Comparison of ENCODE assay signal across 19 mouse cellular contexts in the genomic region with DNA sequence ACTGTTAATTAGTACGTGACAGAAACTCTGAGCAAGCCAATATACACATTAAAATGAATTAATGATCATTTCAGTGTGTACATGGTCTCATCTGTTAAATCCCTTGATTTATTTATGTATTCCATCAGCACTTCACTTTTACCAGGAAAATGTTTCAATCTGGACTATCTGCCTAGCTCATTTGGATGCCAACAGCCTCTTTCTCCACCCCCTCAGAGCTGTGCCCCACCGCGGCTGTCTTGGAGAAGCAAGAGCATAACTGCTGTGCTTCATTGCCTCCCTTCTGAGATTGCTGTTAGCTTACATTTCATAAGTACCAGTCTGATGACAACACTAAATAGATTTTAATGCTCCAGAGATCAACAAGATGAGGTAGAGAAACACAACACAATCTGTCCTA. TPM values are rescaled to one million over a fixed set of nuclear protein-coding genes. Genes with fewer than 3 reads are reported as not detected.
DNase-seq lines count a peak whose midpoint lies in the region; ATAC-seq lines count a peak whose summit lies in the region.
"Had no signal": no experiment of that assay in that cellular context is flagged by ENCODE, and none has a peak within 500 bp of the region (broad histone marks: within the 10 kb centered on the region; RNA-seq: fewer than 3 reads in every experiment).

No protein-coding gene starts in this region.

- no peak overlapping the region for H3K4me2 ChIP-seq in forebrain, embryonic 13.5 days
- H3K4me2 ChIP-seq in forebrain, embryonic 12.5 days = no peak overlapping the region
- H3K4me2 ChIP-seq in neural tube, embryonic 13.5 days = no peak overlapping the region
- H3K4me2 ChIP-seq: embryonic facial prominence, embryonic 15.5 days had no signal

- H3K9ac ChIP-seq in forebrain, embryonic 13.5 days = no peak overlapping the region
- H3K9ac ChIP-seq in forebrain, embryonic 12.5 days = no peak overlapping the region
- no peak overlapping the region for H3K9ac ChIP-seq in neural tube, embryonic 13.5 days
- H3K9ac ChIP-seq: embryonic facial prominence, embryonic 15.5 days had no signal

- no peak overlapping the region for H3K27ac ChIP-seq in forebrain, embryonic 13.5 days
- H3K27ac ChIP-seq in forebrain, embryonic 12.5 days = no peak overlapping the region
- H3K27ac ChIP-seq in neural tube, embryonic 13.5 days (replicated peaks) = no peak overlapping the region
- H3K27ac ChIP-seq: embryonic facial prominence, embryonic 15.5 days; kidney, postnatal 0 days had no signal

- no peaks in the 10 kb centered on the region for H3K4me1 ChIP-seq in forebrain, embryonic 13.5 days
- no peaks in the 10 kb centered on the region for H3K4me1 ChIP-seq in forebrain, embryonic 12.5 days
- no peaks in the 10 kb centered on the region for H3K4me1 ChIP-seq in neural tube, embryonic 13.5 days (replicated peaks)
- H3K4me1 ChIP-seq: embryonic facial prominence, embryonic 15.5 days had no signal

- WGBS in forebrain, embryonic 13.5 days = 46% methylated on average over 3 of the region's 3 CpGs
- 67% methylated on average over 3 of the region's 3 CpGs for WGBS in forebrain, embryonic 12.5 days
- WGBS in neural tube, embryonic 13.5 days = 43% methylated on average over 3 of the region's 3 CpGs

- H3K4me3 ChIP-seq in forebrain, embryonic 13.5 days = no peak overlapping the region
- no peak overlapping the region for H3K4me3 ChIP-seq in forebrain, embryonic 12.5 days (replicated peaks)
- H3K4me3 ChIP-seq in neural tube, embryonic 13.5 days = no peak overlapping the region
- H3K4me3 ChIP-seq: embryonic facial prominence, embryonic 15.5 days had no signal

- no peaks in the 10 kb centered on the region for H3K36me3 ChIP-seq in forebrain, embryonic 13.5 days (ENCODE audit: poor library complexity, severe bottlenecking)
- no peaks in the 10 kb centered on the region for H3K36me3 ChIP-seq in forebrain, embryonic 12.5 days (replicated peaks)
- no peaks in the 10 kb centered on the region for H3K36me3 ChIP-seq in neural tube, embryonic 13.5 days
- H3K36me3 ChIP-seq: embryonic facial prominence, embryonic 15.5 days had no signal

- peak; percentile 83 for ATAC-seq in forebrain, embryonic 13.5 days
- no peak for ATAC-seq in forebrain, embryonic 12.5 days (ENCODE audit: low FRiP score)
- peak; percentile 65; the same call in 1 of the 2 replicates for ATAC-seq in neural tube, embryonic 13.5 days (ENCODE audit: low read depth)
- ATAC-seq: activated CD4-positive, CD25-positive, alpha-beta regulatory T cell, adult 4 months; intestine, embryonic 16.5 days; lung, postnatal 0 days had no signal

- DNase-seq in layer of hippocampus, adult 18-20 months (ENCODE audit: low spot score in 2 of 2) = peak; percentile 7 to 28
- no peak for DNase-seq in layer of hippocampus, postnatal 36 days
- no peak for DNase-seq in neural tube, embryonic 10.5 days (ENCODE audit: extremely low spot score, low spot score)
- no peak for DNase-seq in kidney, adult 9 months
- no peak for DNase-seq in adrenal gland, postnatal 10 days
- DNase-seq: adrenal gland, postnatal 14 days; cerebellum, adult 2 months; cerebellum, postnatal 36 days; gastrocnemius, postnatal 36 days; spleen, adult 18-20 months; thymus, postnatal 36 days had no signal

- no peaks in the 10 kb centered on the region for H3K9me3 ChIP-seq in forebrain, embryonic 13.5 days (replicated peaks)
- no peaks in the 10 kb centered on the region for H3K9me3 ChIP-seq in forebrain, embryonic 12.5 days
- H3K9me3 ChIP-seq in neural tube, embryonic 13.5 days = no peaks in the 10 kb centered on the region
- H3K9me3 ChIP-seq: embryonic facial prominence, embryonic 15.5 days had no signal

- H3K27me3 ChIP-seq in forebrain, embryonic 13.5 days = no peaks in the 10 kb centered on the region
- no peaks in the 10 kb centered on the region for H3K27me3 ChIP-seq in forebrain, embryonic 12.5 days
- no peaks in the 10 kb centered on the region for H3K27me3 ChIP-seq in neural tube, embryonic 13.5 days
- H3K27me3 ChIP-seq: embryonic facial prominence, embryonic 15.5 days had no signal

RNA-seq across cellular contexts. Expression of gene Lamp2, which starts 52.4 kb away (rescaled TPM):
- polyA plus RNA-seq in forebrain, embryonic 13.5 days (2015; fragmentation: Nextera tagmentation; extraction: Ambion mirVana) = 48.0 and 49.6 TPM in 2 replicates
- 59.9 and 60.4 TPM in 2 replicates for polyA plus RNA-seq in forebrain, embryonic 12.5 days (2016; fragmentation: Nextera tagmentation; extraction: Ambion mirVana)
- 10 to 100 TPM; 70.4 to 72.0 TPM for total RNA-seq in layer of hippocampus, adult 18-20 months (2021)
- 10 to 100 TPM; 67.3 to 71.6 TPM for total RNA-seq in layer of hippocampus, postnatal 36 days (2021)
- polyA plus RNA-seq in neural tube, embryonic 13.5 days (2015; fragmentation: Nextera tagmentation; extraction: Ambion mirVana) = 66.6 and 74.5 TPM in 2 replicates
- 100 to 1,000 TPM; 166 to 197 TPM for total RNA-seq in adrenal gland, postnatal 10 days (2021)

Comparison
In these comparisons a context has a peak if more than half of its experiments do, and no peak if none do; other contexts are left out.
1. DNase-seq: peak in layer of hippocampus, adult 18-20 months (2 of 2); none in layer of hippocampus, postnatal 36 days (0 of 2), neural tube, embryonic 10.5 days (single experiment), kidney, adult 9 months (single experiment) and adrenal gland, postnatal 10 days (single experiment).